Mouse (Mus musculus): ENCODE results near the gene Ubr2. TPM values are rescaled to one million over a fixed set of nuclear protein-coding genes. Genes with fewer than 3 reads are reported as not detected.

Ubr2 gene
- polyA plus RNA-seq, 1 experiment from 2014 or later, result 23.7 TPM

- Histone ChIP-seq H3K9me3 (replicated peaks) (no peaks in the 10 kb centered on the region; the same call in 1 of the 2 replicates), H3K27me3 (no peaks in the 10 kb centered on the region), H3K27ac (no peak overlapping the region), H3K4me3 (no peak overlapping the region), H3K9ac (no peak overlapping the region), H3K4me2 (replicated peaks) (no peak overlapping the region), H3K36me3 (no peaks in the 10 kb centered on the region), H3K4me1 (peaks cover 6% of the 10 kb centered on the region; the same call in 1 of the 2 replicates)
- 44% methylated on average over 6 of the region's 6 CpGs for WGBS
- no peak for ATAC-seq (ENCODE audit: low FRiP score)
Measured at GRCm38 (mm10) chr17:46912331-46912730, 98.0 kb downstream of the Ubr2 start.

GRCm38 (mm10) chr17:46910186-46910585, 100.2 kb downstream of the Ubr2 start, which contains the start of gene Prph2:
TSS of gene Prph2 (plus strand) at chr17:46910459.
- H3K27ac ChIP-seq, result no peak within 1 kb of the TSS
- no peaks in the 10 kb centered on the region for H3K36me3 ChIP-seq
- ATAC-seq (ENCODE audit: low FRiP score), result no peak
- no peaks in the 10 kb centered on the region for H3K27me3 ChIP-seq
- no peak within 1 kb of the TSS for H3K9ac ChIP-seq
- no peaks in the 10 kb centered on the region; the same call in 1 of the 2 replicates for H3K9me3 ChIP-seq (replicated peaks)
- peaks cover 6% of the 10 kb centered on the region; the same call in 1 of the 2 replicates for H3K4me1 ChIP-seq
- H3K4me3 ChIP-seq, result no peak within 1 kb of the TSS
- H3K4me2 ChIP-seq (replicated peaks), result no peak within 1 kb of the TSS
- 89% methylated on average over 10 of the region's 10 CpGs for WGBS

- Histone ChIP-seq H3K4me3 (no peak overlapping the region), H3K36me3 (no peaks in the 10 kb centered on the region), H3K9ac (peak overlapping the region; percentile 35; the same call in 1 of the 2 replicates), H3K27ac (no peak overlapping the region), H3K27me3 (no peaks in the 10 kb centered on the region), H3K4me1 (no peaks in the 10 kb centered on the region), H3K9me3 (replicated peaks) (no peaks in the 10 kb centered on the region; the same call in 1 of the 2 replicates), H3K4me2 (replicated peaks) (no peak overlapping the region)
- WGBS, result 22% methylated on average over 19 of the region's 19 CpGs
- ATAC-seq (ENCODE audit: low FRiP score), result peak; percentile 61; the same call in 1 of the 2 replicates
Measured at GRCm38 (mm10) chr17:46903876-46904490, 106.4 kb downstream of the Ubr2 start.

GRCm38 (mm10) chr17:46900941-46901340, 109.4 kb downstream of the Ubr2 start:
- ATAC-seq (ENCODE audit: low FRiP score), result no peak
- H3K27me3 ChIP-seq, result no peaks in the 10 kb centered on the region
- no peaks in the 10 kb centered on the region for H3K36me3 ChIP-seq
- peaks cover 4% of the 10 kb centered on the region; the same call in 1 of the 2 replicates for H3K4me1 ChIP-seq
- H3K4me3 ChIP-seq, result no peak overlapping the region
- 57% methylated on average over 2 of the region's 2 CpGs for WGBS
- H3K9ac ChIP-seq, result no peak overlapping the region
- H3K9me3 ChIP-seq (replicated peaks), result no peaks in the 10 kb centered on the region
- no peak overlapping the region for H3K4me2 ChIP-seq (replicated peaks)
- no peak overlapping the region for H3K27ac ChIP-seq

- 46% methylated on average over 13 of the region's 13 CpGs for WGBS
- Histone ChIP-seq H3K9me3 (replicated peaks) (no peaks in the 10 kb centered on the region), H3K4me2 (replicated peaks) (no peak overlapping the region), H3K9ac (no peak overlapping the region), H3K4me1 (peaks cover 20% of the 10 kb centered on the region), H3K4me3 (no peak overlapping the region), H3K27me3 (no peaks in the 10 kb centered on the region), H3K27ac (no peak overlapping the region; the same call in 1 of the 2 replicates), H3K36me3 (peaks cover 4% of the 10 kb centered on the region; the same call in 1 of the 2 replicates)
- ATAC-seq (ENCODE audit: low FRiP score), result no peak
Measured at GRCm38 (mm10) chr17:46897221-46897950, 113.0 kb downstream of the Ubr2 start.

DNA sequence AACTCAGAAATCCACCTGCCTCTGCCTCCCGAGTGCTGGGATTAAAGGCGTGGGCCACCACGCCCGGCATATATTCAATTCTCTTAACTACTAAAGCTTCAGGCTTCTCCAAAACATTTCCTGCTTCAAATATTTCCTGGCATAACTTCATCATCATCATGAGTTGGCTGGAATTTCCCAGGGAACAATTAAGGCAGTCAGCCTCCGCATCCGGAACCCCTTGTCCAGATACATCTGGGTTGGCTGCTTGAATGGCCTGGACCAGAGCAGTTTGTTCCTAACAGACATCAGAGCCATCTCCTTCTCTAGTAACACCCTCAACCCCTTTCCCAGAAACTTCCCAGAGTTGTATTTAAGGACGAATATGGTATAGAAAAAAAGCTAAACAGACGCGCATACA, 114.9 kb downstream of the Ubr2 start:
- Histone ChIP-seq H3K9ac (no peak overlapping the region), H3K4me2 (replicated peaks) (no peak overlapping the region), H3K36me3 (peaks cover 7% of the 10 kb centered on the region; the same call in 1 of the 2 replicates), H3K9me3 (replicated peaks) (no peaks in the 10 kb centered on the region), H3K4me1 (peaks cover 32% of the 10 kb centered on the region), H3K27ac (no peak overlapping the region), H3K27me3 (no peaks in the 10 kb centered on the region), H3K4me3 (no peak overlapping the region)
- no peak for ATAC-seq (ENCODE audit: low FRiP score)
- 95% methylated on average over 9 of the region's 9 CpGs for WGBS

- 2% methylated on average over 62 of the region's 64 CpGs for WGBS
Measured at GRCm38 (mm10) chr17:46890843-46891594, 119.3 kb downstream of the Ubr2 start.

DNA sequence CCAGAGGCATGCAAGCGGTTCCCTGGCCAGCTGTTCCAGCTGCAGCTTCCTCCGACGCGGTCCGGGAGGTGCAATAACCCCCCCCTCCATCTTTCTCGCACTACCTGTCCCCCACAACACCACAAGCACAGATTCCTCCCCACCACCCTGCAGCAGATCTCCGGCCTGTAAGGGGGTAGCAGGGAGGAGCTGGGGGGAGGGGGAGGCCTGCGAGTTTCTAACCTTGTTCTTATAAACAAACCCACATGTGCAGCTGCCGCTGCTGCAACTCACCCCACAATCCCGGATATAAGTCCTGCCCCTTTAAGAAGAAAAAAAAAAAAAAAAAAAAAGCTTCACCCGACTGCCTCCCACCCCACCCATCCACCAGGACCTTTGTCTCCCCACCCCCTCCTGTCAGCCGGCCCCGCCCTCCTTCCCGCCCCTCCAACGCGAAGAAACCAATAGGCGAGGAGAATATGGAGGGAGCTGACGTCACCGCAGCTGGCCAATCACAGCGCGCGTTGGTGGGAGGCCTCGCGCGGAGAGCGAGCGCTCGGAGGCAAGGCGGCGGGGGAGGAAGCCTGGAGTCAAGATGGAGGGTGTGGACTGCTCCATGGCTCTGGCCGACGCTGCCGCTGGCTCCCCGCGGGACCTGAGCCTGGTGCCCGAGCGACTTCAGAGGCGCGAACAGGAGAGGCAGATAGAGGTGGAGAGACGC, 120.1 kb downstream of the Ubr2 start, which contains the start of gene Tbcc:
Gene Tbcc (plus strand): TSS at position 569 of the 700 bp plus-strand sequence.
- WGBS, result under 1% methylated on average over 40 of the region's 40 CpGs
- no peaks in the 10 kb centered on the region for H3K9me3 ChIP-seq (replicated peaks)
- peaks cover 39% of the 10 kb centered on the region for H3K4me1 ChIP-seq
- ATAC-seq (ENCODE audit: low FRiP score), result peak; percentile 93
- peaks cover 7% of the 10 kb centered on the region; the same call in 1 of the 2 replicates for H3K36me3 ChIP-seq
- no peaks in the 10 kb centered on the region for H3K27me3 ChIP-seq
- H3K9ac ChIP-seq, result peak within 1 kb of the TSS; percentile 92
- peak within 1 kb of the TSS; percentile 97 for H3K27ac ChIP-seq
- H3K4me3 ChIP-seq, result peak within 1 kb of the TSS; percentile 94
- H3K4me2 ChIP-seq (replicated peaks), result peak within 1 kb of the TSS; percentile 98

More at GRCm38 (mm10) chr17:46890843-46891594, 119.3 kb downstream of the Ubr2 start:
- H3K27ac ChIP-seq, result peak overlapping the region; percentile 92
- no peaks in the 10 kb centered on the region for H3K27me3 ChIP-seq
- peaks cover 7% of the 10 kb centered on the region; the same call in 1 of the 2 replicates for H3K36me3 ChIP-seq
- peak overlapping the region; percentile 94 for H3K4me3 ChIP-seq
- peak overlapping the region; percentile 92 for H3K9ac ChIP-seq
- H3K4me2 ChIP-seq (replicated peaks), result peak overlapping the region; percentile 98
- no peaks in the 10 kb centered on the region for H3K9me3 ChIP-seq (replicated peaks)
- peaks cover 35% of the 10 kb centered on the region for H3K4me1 ChIP-seq
- ATAC-seq (ENCODE audit: low FRiP score), result no peak; the same call in none of the 2 replicates

DNA sequence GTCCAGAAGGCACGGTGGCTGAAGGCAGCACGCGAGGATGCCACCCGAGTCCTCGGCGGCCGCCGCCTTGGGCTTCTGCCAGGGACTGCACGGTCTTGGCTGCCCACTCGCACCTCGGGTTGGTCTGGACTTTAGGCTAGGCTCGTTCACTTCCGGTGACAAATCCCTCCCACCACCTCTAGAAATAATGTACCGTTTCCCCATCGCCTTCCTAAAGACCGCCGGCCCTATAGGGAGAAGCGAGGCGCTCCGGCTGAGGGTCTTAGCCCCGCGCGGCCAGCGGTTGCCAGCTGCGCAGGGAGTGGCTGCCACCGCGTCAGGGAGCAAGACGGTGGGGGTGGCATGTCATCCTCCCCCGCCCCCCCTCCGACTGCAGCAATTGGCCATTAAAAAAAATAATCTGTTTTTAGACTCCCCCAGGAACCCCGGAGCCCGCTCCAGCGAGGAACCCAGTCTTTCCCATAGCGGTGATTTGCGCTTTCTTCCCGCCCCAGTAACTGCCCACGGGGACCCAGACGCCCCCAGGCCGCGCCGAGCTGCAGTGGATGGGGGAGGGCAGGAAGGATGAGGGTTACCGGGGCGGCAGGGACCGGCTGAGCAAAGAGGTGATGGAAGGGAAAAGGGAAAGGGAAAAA, 120.8 kb downstream of the Ubr2 start:
- peaks cover 39% of the 10 kb centered on the region for H3K4me1 ChIP-seq
- ATAC-seq (ENCODE audit: low FRiP score), result peak; percentile 72
- under 1% methylated on average over 44 of the region's 44 CpGs for WGBS
- no peaks in the 10 kb centered on the region for H3K27me3 ChIP-seq
- H3K4me2 ChIP-seq (replicated peaks), result peak overlapping the region; percentile 87
- H3K9ac ChIP-seq, result peak overlapping the region; percentile 78
- H3K27ac ChIP-seq, result peak overlapping the region; percentile 97
- peak overlapping the region; percentile 94 for H3K4me3 ChIP-seq
- no peaks in the 10 kb centered on the region for H3K9me3 ChIP-seq (replicated peaks)
- peaks cover 7% of the 10 kb centered on the region; the same call in 1 of the 2 replicates for H3K36me3 ChIP-seq

- no peak for ATAC-seq (ENCODE audit: low FRiP score)
- H3K4me1 ChIP-seq, result peaks cover 36% of the 10 kb centered on the region
- peak overlapping the region; percentile 87 for H3K4me2 ChIP-seq (replicated peaks)
- 36% methylated on average over 16 of the region's 16 CpGs for WGBS
- no peaks in the 10 kb centered on the region for H3K27me3 ChIP-seq
- peak overlapping the region; percentile 94 for H3K4me3 ChIP-seq
- peaks cover 4% of the 10 kb centered on the region; the same call in 1 of the 2 replicates for H3K36me3 ChIP-seq
- peak overlapping the region; percentile 78 for H3K9ac ChIP-seq
- no peaks in the 10 kb centered on the region for H3K9me3 ChIP-seq (replicated peaks)
- peak overlapping the region; percentile 97 for H3K27ac ChIP-seq
Measured at GRCm38 (mm10) chr17:46888511-46889212, 121.7 kb downstream of the Ubr2 start.
